Mouse (Mus musculus): Measurements from ENCODE around the gene Ppip5k2.

DNA sequence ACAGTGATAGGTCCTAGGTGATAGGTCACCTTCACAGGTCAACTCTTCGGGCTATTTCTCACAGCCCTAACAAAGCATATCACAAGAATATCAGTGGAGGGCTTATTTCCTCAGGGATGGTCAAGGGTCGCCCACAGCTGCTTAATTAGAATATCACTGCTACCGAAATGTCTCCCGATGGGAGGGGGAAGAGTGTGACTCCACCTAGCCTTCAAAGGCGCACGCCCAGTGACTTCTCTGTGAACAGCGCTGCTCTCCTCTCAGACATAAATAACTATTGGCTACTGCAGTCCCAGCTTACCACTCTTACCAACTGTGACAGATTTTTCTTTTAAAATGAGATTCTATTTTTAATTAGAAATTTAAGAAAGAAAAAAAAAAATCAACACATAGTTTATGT is 9.6 kb downstream of the Ppip5k2 start:
- TF ChIP-seq POLR2A (IDR thresholded peaks at IDR 0.05; ENCODE audit: extremely low read depth, insufficient read depth, low read length) = no peak
- TF ChIP-seq CTCF (IDR thresholded peaks at IDR 0.05; ENCODE audit: low read depth, low read length) = no peak
